ENCODE assay signal across 14 mouse cellular contexts in the genomic region with DNA sequence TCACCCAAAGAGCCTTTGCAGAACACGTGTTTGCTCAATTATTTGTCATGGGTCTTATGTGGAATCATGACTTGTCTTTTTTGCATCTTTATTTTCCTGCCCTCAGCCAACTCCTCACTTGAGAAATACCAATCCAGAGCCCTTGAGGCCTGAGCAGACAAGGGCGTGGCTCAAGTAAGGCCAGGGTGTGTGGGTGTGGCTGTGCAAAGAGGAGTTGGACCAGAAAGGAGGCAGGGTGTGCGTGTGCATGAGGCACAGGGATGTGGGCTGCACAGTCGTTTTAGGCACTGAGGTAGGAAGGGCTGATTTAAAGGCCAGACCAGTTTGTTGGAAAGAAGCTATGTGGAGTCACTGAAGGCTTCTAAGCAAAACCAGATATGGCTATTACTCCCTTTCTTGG.
DNase-seq lines count a peak whose midpoint lies in the region; ATAC-seq lines count a peak whose summit lies in the region.
"Had no signal": no experiment of that assay in that cellular context is flagged by ENCODE, and none has a peak within 500 bp of the region (broad histone marks: within the 10 kb centered on the region; RNA-seq: fewer than 3 reads in every experiment).

No protein-coding gene starts in this region.

- no peak for DNase-seq in midbrain, embryonic 10.5 days (ENCODE audit: low spot score)
- DNase-seq in R1 (ENCODE audit: low read depth, low spot score) = peak; percentile 36
- DNase-seq in gastrocnemius, adult 18-20 months (ENCODE audit: low spot score) = no peak
- no peak for DNase-seq in right cerebral cortex, adult 2 months (ENCODE audit: low spot score in 2 of 2)
- DNase-seq: adrenal gland, postnatal 36 days; cerebellum, adult 11 months; heart, postnatal 10 days; kidney, postnatal 14 days; lung, postnatal 36 days had no signal

- H3K4me3 ChIP-seq in midbrain, embryonic 13.5 days (replicated peaks) = no peak overlapping the region
- H3K4me3 ChIP-seq in midbrain, embryonic 10.5 days = no peak overlapping the region
- no peak overlapping the region for H3K4me3 ChIP-seq in hindbrain, embryonic 12.5 days
- no peak overlapping the region for H3K4me3 ChIP-seq in midbrain, embryonic 16.5 days (ENCODE audit: low read depth, low read length)

- H3K27ac ChIP-seq in midbrain, embryonic 13.5 days = no peak overlapping the region
- H3K27ac ChIP-seq in midbrain, embryonic 10.5 days (replicated peaks) = no peak overlapping the region
- peak overlapping the region; percentile 30; the same call in 1 of the 2 replicates for H3K27ac ChIP-seq in hindbrain, embryonic 12.5 days
- 0 out of 2 replicates have a peak overlapping the region, but pooled peaks have one; percentile 53 for H3K27ac ChIP-seq in midbrain, embryonic 16.5 days (ENCODE audit: low read length)
- H3K27ac ChIP-seq: liver, embryonic 14.5 days had no signal

- H3K27me3 ChIP-seq in midbrain, embryonic 13.5 days = no peaks in the 10 kb centered on the region
- no peaks in the 10 kb centered on the region for H3K27me3 ChIP-seq in midbrain, embryonic 10.5 days (ENCODE audit: low read depth, poor library complexity, severe bottlenecking)
- H3K27me3 ChIP-seq in hindbrain, embryonic 12.5 days = no peaks in the 10 kb centered on the region
- no peaks in the 10 kb centered on the region for H3K27me3 ChIP-seq in midbrain, embryonic 16.5 days (ENCODE audit: control insufficient read depth, insufficient read depth, low read depth, low read length)

- H3K4me2 ChIP-seq in midbrain, embryonic 13.5 days (replicated peaks) = no peak overlapping the region
- H3K4me2 ChIP-seq in hindbrain, embryonic 12.5 days (replicated peaks) = no peak overlapping the region
- H3K4me2 ChIP-seq in midbrain, embryonic 16.5 days (ENCODE audit: low read length) = no peak overlapping the region

- H3K4me1 ChIP-seq in midbrain, embryonic 13.5 days (replicated peaks) = 0 out of 2 replicates have a peak, but pooled peaks cover 3% of the 10 kb centered on the region
- no peaks in the 10 kb centered on the region for H3K4me1 ChIP-seq in midbrain, embryonic 10.5 days
- H3K4me1 ChIP-seq in hindbrain, embryonic 12.5 days = no peaks in the 10 kb centered on the region
- no peaks in the 10 kb centered on the region for H3K4me1 ChIP-seq in midbrain, embryonic 16.5 days (ENCODE audit: control insufficient read depth, insufficient read depth, low read length)

- ATAC-seq in midbrain, embryonic 13.5 days = peak; percentile 82
- 0 out of 2 replicates have a peak, but pooled peaks have one; percentile 60 for ATAC-seq in hindbrain, embryonic 12.5 days (ENCODE audit: low FRiP score)
- peak; percentile 56; the same call in 1 of the 2 replicates for ATAC-seq in midbrain, embryonic 16.5 days
- ATAC-seq: intestine, postnatal 0 days had no signal

- H3K36me3 ChIP-seq in midbrain, embryonic 13.5 days = no peaks in the 10 kb centered on the region
- no peaks in the 10 kb centered on the region for H3K36me3 ChIP-seq in midbrain, embryonic 10.5 days
- H3K36me3 ChIP-seq in hindbrain, embryonic 12.5 days = no peaks in the 10 kb centered on the region
- H3K36me3 ChIP-seq in midbrain, embryonic 16.5 days (ENCODE audit: control insufficient read depth, insufficient read depth, low read length) = no peaks in the 10 kb centered on the region

- no peak overlapping the region for H3K9ac ChIP-seq in midbrain, embryonic 13.5 days (replicated peaks)
- H3K9ac ChIP-seq in hindbrain, embryonic 12.5 days = no peak overlapping the region
- no peak overlapping the region for H3K9ac ChIP-seq in midbrain, embryonic 16.5 days (ENCODE audit: low read depth, low read length)
- H3K9ac ChIP-seq: liver, embryonic 14.5 days had no signal

- WGBS in midbrain, embryonic 13.5 days = 62% methylated on average over 4 of the region's 4 CpGs
- WGBS in midbrain, embryonic 10.5 days = 77% methylated on average over 4 of the region's 4 CpGs
- 63% methylated on average over 4 of the region's 4 CpGs for WGBS in hindbrain, embryonic 12.5 days
- whole genome bisulfite sequencing in midbrain, embryonic 16.5 days = 61% methylated on average over 4 of the region's 4 CpGs

- no peaks in the 10 kb centered on the region for H3K9me3 ChIP-seq in midbrain, embryonic 13.5 days
- H3K9me3 ChIP-seq in midbrain, embryonic 10.5 days (replicated peaks) = 0 out of 2 replicates have a peak, but pooled peaks cover 3% of the 10 kb centered on the region
- no peaks in the 10 kb centered on the region for H3K9me3 ChIP-seq in hindbrain, embryonic 12.5 days (replicated peaks)
- no peaks in the 10 kb centered on the region for H3K9me3 ChIP-seq in midbrain, embryonic 16.5 days (replicated peaks; ENCODE audit: control insufficient read depth, low read length, poor library complexity, severe bottlenecking)

Comparison
In these comparisons a context has a peak if more than half of its experiments do, and no peak if none do; other contexts are left out.
1. H3K27ac ChIP-seq: peak in hindbrain, embryonic 12.5 days (single experiment) and midbrain, embryonic 16.5 days (single experiment); none in midbrain, embryonic 13.5 days (single experiment) and midbrain, embryonic 10.5 days (single experiment).
2. Peak in every context shown above with its lines, with median percentiles within 50 percentile points of each other: ATAC-seq.